Mouse (Mus musculus): ENCODE results near the gene Tcaim.
"Not testable (repeated sequence)": the region's sequence is repeated elsewhere in the genome, so short reads cannot be mapped to it uniquely, and the experiment has no call there.

Tcaim gene

GRCm38 (mm10) chr9:122854526-122854925, 49.2 kb downstream of the Tcaim start:
- DNase-seq (ENCODE audit: low spot score in 2 of 2), result no peak

- not testable (repeated sequence) for DNase-seq (ENCODE audit: low spot score in 2 of 2)
Measured at GRCm38 (mm10) chr9:122855141-122855540, 49.8 kb downstream of the Tcaim start.

- DNase-seq (ENCODE audit: low spot score in 2 of 2), result no peak
Measured at GRCm38 (mm10) chr9:122855617-122856016, 50.3 kb downstream of the Tcaim start.

GRCm38 (mm10) chr9:122856716-122857115, 51.4 kb downstream of the Tcaim start:
- DNase-seq (ENCODE audit: low spot score in 2 of 2), result no peak

- DNase-seq (ENCODE audit: low spot score in 2 of 2), result no peak
Measured at GRCm38 (mm10) chr9:122860752-122861151, 55.4 kb downstream of the Tcaim start.

GRCm38 (mm10) chr9:122863731-122864130, 58.4 kb downstream of the Tcaim start:
- no peak for DNase-seq (ENCODE audit: low spot score in 2 of 2)

- no peak for DNase-seq (ENCODE audit: low spot score in 2 of 2)
Measured at GRCm38 (mm10) chr9:122864848-122865247, 59.5 kb downstream of the Tcaim start.

- DNase-seq (ENCODE audit: low spot score in 2 of 2), result peak; percentile 39 to 82
Measured at GRCm38 (mm10) chr9:122865697-122866166, 60.4 kb downstream of the Tcaim start, which contains the start of gene Zfp445. TSS of gene Zfp445 (minus strand) at chr9:122866006.

GRCm38 (mm10) chr9:122866192-122866591, 60.9 kb downstream of the Tcaim start:
- DNase-seq (ENCODE audit: low spot score in 2 of 2), result no peak

GRCm38 (mm10) chr9:122872595-122872994, 67.3 kb downstream of the Tcaim start:
- no peak for DNase-seq (ENCODE audit: low spot score in 2 of 2)

GRCm38 (mm10) chr9:122874653-122875052, 69.3 kb downstream of the Tcaim start:
- no peak for DNase-seq (ENCODE audit: low spot score in 2 of 2)

GRCm38 (mm10) chr9:122875145-122875544, 69.8 kb downstream of the Tcaim start:
- no peak for DNase-seq (ENCODE audit: low spot score in 2 of 2)

- no peak for DNase-seq (ENCODE audit: low spot score in 2 of 2)
Measured at GRCm38 (mm10) chr9:122885385-122885784, 80.0 kb downstream of the Tcaim start, which contains the start of gene Zkscan7. TSS of gene Zkscan7 (plus strand) at chr9:122885685.

Measured in left cerebral cortex, adult 9 months (tissue).